Mouse (Mus musculus) embryonic fibroblast, embryonic 13.5 days (primary cell): ENCODE measurements at regions not wholly inside any gene's neighbourhood (a gene's known extent, or its start where the extent isn't known, plus 50 kb on each side); places are given as distances from the start of the nearest gene placed in this dataset.

ENCODE experiments used
- H3K27ac ChIP-seq: 2 replicates; pipeline ENCODE4 v1.5.1; 2012; ENCODE audit warnings: low read length, control low read depth, inconsistent platforms; ENCODE audit not compliant: insufficient read depth
- H3K4me1 ChIP-seq: 2 replicates; pipeline ENCODE4 v1.6.1; 2011; ENCODE audit warnings: low read length; ENCODE audit not compliant: control insufficient read depth, insufficient read depth
- H3K4me3 ChIP-seq: 2 replicates; pipeline ENCODE4 v1.5.1; 2011; ENCODE audit warnings: mild to moderate bottlenecking, control low read depth, low read length; ENCODE audit not compliant: insufficient read depth
- CTCF ChIP-seq: IDR thresholded peaks from 2 replicates; pipeline ENCODE4 v1.5.1; 2011; ENCODE audit warnings: mild to moderate bottlenecking, control low read depth, low read length, moderate library complexity, borderline replicate concordance; ENCODE audit not compliant: insufficient read depth
- POLR2A ChIP-seq: IDR thresholded peaks from 2 replicates; pipeline ENCODE4 v1.6.1; 2011; ENCODE audit warnings: low read depth, mild to moderate bottlenecking, control low read depth, low read length, moderate library complexity

DNA sequence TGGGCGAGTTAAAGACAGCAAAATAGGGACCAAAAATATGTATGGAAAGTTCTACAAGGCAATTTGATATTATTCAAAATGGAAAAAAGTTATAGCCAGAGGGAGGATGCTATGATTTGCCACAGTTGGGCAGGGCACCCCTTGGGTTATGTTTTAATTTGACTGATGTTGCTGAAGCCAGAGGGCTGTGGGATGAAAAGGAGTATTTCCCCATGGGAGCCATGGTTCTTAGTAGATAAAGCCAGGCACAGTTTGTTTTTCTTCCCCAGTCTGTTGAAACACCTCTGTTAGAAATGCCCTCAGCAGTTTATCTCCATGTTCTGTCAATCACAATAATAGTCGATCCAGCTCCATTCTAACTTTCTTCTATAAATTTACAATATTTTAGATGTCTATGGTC lies 82.6 kb upstream of the Gm11146 start:
- no peak overlapping the region for H3K4me3 ChIP-seq
- TF ChIP-seq POLR2A (no peak), CTCF (no peak)
- no peak overlapping the region for H3K27ac ChIP-seq
- no peaks in the 10 kb centered on the region for H3K4me1 ChIP-seq

DNA sequence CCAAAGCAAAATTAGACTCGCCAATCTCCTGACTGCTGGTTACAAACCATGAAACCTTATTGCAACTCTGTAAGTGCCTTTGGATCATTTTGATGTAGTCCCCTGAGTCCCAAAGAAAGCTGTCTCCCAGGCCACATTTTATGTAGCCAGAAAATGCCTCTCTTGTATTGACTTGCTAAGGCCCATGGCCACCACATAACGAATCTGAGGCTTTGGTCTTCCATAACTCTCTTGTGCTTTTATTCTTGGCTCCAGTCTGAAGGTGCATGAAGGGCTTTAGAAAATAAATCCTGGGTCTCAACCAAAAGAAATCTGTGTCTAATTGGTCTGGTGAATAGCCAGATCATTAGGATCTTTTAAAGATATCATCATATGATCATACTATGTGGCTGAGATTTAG lies 77.3 kb upstream of the Gm11146 start:
- no peaks in the 10 kb centered on the region for H3K4me1 ChIP-seq
- TF ChIP-seq CTCF (no peak), POLR2A (no peak)
- H3K4me3 ChIP-seq, result no peak overlapping the region
- no peak overlapping the region for H3K27ac ChIP-seq

DNA sequence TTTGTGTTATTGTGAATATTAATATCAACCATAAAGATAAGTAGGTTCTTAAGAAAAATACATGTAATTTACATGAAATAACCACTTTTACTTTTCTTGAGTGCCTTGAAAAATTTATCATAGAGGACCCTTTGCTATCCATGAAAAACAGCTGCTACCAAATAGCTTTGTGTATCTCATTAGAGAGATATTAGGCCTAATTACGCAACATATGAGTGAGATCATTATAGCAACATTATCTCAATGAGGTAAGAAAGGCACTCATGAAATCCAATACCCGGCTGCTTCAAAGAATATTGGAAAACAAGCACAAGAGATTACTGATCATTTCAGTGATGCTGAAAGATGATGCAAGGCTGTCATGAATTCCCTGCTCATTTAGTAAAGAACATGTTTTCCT lies 74.9 kb upstream of the Gm11146 start:
- Histone ChIP-seq H3K4me3 (no peak overlapping the region), H3K4me1 (no peaks in the 10 kb centered on the region), H3K27ac (no peak overlapping the region)
- no peak for TF ChIP-seq POLR2A
- TF ChIP-seq CTCF, result no peak

DNA sequence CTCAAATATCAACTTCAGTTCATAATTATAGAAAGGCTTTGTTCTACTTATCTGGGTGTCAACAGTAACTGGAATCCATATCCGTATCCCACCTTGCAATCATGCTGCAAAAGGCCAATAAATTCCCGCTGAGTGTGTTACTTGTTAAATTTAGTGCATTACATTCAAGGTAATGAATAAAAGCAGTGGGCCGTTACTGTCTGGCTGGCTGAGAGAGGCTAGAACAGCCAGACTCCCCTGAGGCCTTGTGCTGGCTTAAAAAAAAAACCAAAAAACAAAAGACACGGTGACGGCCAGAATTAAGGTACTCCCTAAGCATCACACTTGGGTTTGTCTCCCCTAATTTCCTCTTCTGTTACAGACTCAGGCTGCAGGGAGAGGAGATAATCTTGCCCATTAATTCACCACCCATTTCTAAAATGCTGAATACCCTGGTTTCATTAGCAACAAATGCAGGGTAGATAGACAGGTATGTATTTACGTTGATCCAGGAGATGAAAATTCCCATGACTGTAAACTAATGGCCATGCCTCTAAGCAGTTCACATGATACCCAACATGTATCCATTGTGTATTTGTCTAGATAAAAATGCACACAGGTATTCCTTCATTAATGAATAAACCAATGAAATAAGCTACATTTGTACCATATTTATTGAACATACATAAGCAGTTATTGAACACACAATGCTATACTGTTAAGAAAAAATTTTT lies 74.1 kb upstream of the Gm11146 start:
- Histone ChIP-seq H3K4me1 (no peaks in the 10 kb centered on the region), H3K4me3 (no peak overlapping the region), H3K27ac (no peak overlapping the region)
- TF ChIP-seq POLR2A (no peak), CTCF (no peak)

DNA sequence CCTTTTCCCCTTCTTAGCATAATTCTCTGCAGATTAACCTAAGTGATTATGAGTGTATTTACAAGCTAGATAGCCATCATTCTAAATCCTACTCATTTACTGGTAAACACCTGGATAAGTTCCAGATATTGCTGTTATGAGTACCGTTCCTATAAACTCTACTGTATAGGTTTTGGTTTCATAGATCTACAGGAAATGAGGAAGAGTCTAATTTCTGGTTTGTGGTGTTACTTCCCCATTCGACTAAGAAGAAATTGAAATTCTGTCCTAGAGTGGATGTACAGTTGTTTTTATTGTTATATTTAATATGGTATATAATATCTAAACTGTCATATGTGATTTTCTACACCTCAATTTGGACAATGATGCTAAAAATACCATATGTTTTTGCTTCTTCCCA lies 69.4 kb upstream of the Gm11146 start:
- Histone ChIP-seq H3K4me1 (no peaks in the 10 kb centered on the region), H3K27ac (no peak overlapping the region), H3K4me3 (no peak overlapping the region)
- TF ChIP-seq CTCF (no peak), POLR2A (no peak)

DNA sequence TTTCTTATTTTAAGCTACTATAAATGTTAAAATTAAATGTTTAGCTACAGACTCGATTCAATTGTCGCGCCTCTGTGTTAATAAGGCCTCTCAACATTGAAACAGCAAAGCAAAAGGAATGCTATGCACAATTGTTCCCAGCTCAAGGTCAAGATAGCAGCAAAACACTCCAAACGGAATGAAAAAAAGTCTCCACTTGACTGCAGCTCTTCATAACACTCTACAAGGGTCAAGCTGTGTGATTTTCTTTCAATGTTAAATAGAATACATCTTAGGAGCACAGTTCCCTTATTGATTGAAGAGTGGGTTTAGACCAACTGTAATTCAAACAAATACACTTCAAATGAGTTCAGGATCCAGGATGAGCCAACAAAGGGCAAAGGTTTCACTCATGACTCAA lies 63.9 kb upstream of the Gm11146 start:
- TF ChIP-seq CTCF (no peak), POLR2A (no peak)
- Histone ChIP-seq H3K27ac (no peak overlapping the region), H3K4me1 (no peaks in the 10 kb centered on the region), H3K4me3 (no peak overlapping the region)

DNA sequence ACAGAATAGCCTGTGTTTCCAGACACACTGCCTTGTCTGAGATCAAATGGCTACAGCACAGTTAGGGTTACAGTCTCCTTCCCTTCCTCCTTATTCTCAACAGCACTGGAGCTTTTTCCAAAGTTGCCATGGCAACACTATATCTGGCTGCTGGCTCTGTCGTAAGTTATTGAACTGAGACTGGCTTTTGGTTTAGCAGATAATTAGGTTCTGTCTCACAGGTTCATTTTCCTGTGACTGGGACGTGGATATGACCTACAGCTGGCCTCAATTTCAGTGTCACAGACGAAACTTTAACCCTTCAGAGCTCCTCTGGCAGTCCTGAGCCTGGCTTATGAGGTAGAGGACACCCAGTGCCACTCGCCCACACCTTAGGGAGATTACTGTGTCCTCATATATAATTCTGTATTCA lies 60.2 kb upstream of the Gm11146 start:
- H3K4me3 ChIP-seq, result no peak overlapping the region
- TF ChIP-seq POLR2A (no peak), CTCF (no peak)
- no peak overlapping the region for H3K27ac ChIP-seq
- H3K4me1 ChIP-seq, result no peaks in the 10 kb centered on the region

DNA sequence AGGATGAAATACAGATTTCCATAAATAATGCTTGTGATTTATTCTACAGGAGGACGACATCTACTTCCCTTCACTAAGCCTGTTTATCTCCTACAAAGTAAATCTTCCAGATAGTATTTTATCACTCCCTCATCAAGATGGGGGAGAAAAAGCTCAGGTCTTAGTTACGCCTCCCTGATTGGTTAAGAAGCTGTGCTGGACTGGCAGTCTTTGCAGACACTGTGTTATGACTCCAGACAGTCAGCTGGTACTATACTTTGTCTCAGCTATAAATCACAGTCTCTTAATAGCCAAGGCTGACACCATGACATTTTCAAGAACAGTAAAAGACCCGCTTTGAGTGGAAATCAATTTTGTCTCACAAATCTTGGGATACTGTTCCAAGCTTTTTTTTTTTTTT lies 51.4 kb upstream of the Gm11146 start:
- H3K27ac ChIP-seq, result no peak overlapping the region
- H3K4me1 ChIP-seq, result no peaks in the 10 kb centered on the region
- H3K4me3 ChIP-seq, result no peak overlapping the region
- no peak for TF ChIP-seq POLR2A
- TF ChIP-seq CTCF, result no peak
